Mouse (Mus musculus): ENCODE measurements around the gene 2310022A10Rik. TPM values are rescaled to one million over a fixed set of nuclear protein-coding genes. Genes with fewer than 3 reads are reported as not detected.

2310022A10Rik gene
- total RNA-seq, 2 experiments from 2014 or later = 21.6 to 28.0 TPM

DNA sequence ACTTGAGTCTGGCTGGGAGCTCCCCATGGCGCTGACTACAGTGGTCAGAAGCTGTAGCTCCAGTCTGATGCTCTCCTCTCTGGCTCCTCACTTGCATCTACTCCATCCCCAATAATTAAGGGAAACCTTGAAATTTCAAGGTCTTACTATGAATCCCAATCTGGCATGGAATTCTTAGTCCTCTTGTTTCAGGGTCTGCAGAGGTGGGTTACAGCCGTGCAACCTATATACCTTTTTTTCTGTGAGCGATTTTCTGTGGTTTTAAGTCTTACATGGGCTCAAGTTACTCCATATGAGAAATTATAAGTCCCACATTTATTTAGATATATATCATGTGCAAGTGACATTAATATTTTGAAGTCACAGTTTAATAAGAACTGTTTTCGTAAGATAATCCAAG, 37.1 kb downstream of the 2310022A10Rik start:
- DNase-seq (ENCODE audit: low spot score in 2 of 2) = no peak

DNA sequence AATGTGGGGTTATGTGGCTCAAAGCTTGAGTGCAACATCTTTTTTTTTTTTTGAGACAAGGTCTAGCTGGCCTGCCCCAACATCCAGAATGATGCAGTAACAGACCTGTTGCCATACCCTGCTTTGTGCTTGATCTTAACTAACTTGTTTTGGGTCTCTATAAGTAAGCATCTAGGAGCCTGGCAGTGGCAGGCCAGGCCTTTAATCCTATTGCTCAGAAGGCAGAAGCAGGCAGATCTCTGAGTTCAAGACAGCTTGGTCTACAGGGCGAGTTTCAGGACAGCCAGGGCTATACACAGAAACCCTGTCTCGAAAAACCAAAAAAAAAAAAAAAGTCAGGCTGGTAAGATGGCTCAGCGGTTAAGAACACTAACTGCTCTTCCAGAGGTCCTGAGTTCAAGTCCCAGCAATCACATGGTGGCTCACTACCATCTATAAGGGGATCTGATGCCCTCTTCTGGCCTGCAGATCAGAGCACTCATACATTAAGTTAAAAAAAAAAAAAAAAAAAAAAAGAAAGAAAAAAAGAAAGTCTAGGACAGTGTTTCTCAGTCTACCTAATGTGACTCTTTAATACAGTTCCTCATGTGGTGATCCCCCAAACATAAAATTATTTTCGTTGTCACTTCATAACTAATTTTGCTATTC, 37.7 kb downstream of the 2310022A10Rik start:
- DNase-seq (ENCODE audit: low spot score in 2 of 2) = no peak

GRCm38 (mm10) chr7:27591266-27592216, 38.5 kb downstream of the 2310022A10Rik start, which contains the start of gene Akt2:
Gene Akt2, plus strand, starts transcription at chr7:27591552.
- DNase-seq (ENCODE audit: low spot score in 2 of 2) = peak; percentile 72 to 79

- no peak for DNase-seq (ENCODE audit: low spot score in 2 of 2)
Measured at GRCm38 (mm10) chr7:27592217-27592929, 39.3 kb downstream of the 2310022A10Rik start.

- DNase-seq (ENCODE audit: low spot score in 2 of 2) = no peak
Measured at GRCm38 (mm10) chr7:27592934-27593645, 40.1 kb downstream of the 2310022A10Rik start.

GRCm38 (mm10) chr7:27596586-27597503, 43.8 kb downstream of the 2310022A10Rik start:
- DNase-seq (ENCODE audit: low spot score in 2 of 2) = no peak

- no peak for DNase-seq (ENCODE audit: low spot score in 2 of 2)
Measured at GRCm38 (mm10) chr7:27598053-27598452, 45.0 kb downstream of the 2310022A10Rik start.

DNA sequence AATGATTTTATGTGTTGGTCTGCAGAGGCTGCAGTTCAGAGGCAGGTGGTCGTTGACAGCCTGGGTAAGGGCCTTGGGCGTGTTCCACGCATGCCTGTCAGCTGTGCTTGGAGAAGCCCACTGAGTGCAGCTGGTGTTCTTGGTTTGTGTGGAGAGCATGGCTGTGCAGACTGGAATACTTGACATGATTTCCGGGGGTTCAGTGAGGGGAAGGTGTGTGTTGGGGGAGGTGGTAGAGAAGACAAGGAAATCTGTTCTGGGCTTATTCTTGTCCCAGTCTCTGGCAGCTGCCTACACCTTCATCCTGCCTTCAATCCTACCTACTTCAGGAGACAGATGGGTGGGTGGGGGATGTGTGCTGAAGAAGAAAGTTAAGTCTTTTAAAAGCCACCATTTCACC, 48.6 kb downstream of the 2310022A10Rik start:
- no peak for DNase-seq (ENCODE audit: low spot score in 2 of 2)

DNA sequence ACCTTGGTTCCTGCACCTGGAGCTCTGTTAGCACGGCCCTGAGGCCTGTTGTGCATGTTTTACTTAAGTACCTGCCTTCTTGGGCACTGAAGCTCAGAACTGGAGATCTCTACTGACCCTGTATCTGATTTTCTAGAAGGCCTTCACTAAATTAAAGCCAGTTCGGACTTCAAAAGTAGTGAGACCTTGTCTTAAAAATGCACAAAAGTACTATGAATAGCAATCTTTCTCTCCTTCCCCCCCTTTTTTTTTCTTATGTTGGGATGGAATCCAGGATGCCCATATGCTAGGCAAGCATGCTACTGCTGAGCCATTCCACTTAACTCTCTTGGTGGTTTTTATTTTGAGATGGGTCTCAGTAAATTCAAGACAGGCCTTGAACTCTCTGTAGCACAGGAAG, 49.1 kb downstream of the 2310022A10Rik start:
- DNase-seq (ENCODE audit: low spot score in 2 of 2) = no peak

DNA sequence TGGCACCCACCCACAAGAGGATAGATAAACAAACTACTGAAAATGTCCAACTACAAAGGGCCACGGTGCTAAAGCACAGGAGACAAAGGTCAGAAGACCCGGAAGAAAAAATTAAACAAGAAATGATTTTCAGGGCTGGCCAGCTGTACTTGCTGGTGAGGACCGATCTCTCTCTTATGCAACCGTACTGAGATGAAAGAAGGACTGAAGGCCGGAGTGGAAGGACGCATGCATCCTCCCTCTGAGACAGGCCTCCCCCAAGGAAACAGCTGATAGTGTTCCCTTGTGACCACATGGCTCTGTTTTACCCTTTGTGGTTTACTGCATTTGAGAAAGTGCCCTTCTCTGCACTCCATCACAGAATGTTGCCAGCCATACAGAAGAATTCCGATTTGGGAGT, 49.8 kb downstream of the 2310022A10Rik start:
- DNase-seq (ENCODE audit: low spot score in 2 of 2) = no peak

DNA sequence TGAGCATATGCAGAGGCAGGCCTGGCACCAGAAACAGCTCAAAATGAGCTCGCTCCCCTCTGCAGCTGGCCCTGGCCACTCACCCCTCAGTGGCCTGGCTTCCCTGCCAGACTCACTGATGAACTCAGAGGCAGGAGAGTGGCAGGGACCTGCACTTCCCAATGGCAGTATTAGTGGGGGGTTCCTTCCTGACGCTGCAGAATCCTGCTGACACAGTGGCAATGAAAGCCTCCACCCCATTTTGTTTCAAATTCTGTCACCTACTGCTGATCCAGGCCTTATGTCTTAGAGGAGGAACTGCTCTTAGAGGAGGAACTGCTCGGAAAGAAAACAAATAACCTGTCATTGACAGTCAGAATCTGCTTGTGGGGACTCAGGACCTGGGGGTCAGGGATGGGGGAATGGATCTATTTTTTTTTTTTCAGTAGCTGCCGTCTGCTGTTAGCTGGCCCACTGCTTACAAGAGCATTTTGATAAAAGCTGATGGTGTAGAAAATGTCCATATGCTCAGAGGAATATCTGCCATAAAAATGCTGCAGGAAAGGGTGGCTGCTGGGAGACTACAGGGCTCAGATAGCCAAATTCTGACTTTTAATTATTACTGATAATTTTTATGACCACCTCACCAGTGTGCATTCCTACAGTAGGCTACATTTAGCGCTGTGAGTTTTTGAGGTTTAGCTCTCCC, 51.8 kb downstream of the 2310022A10Rik start:
- no peak for DNase-seq (ENCODE audit: low spot score in 2 of 2)

DNA sequence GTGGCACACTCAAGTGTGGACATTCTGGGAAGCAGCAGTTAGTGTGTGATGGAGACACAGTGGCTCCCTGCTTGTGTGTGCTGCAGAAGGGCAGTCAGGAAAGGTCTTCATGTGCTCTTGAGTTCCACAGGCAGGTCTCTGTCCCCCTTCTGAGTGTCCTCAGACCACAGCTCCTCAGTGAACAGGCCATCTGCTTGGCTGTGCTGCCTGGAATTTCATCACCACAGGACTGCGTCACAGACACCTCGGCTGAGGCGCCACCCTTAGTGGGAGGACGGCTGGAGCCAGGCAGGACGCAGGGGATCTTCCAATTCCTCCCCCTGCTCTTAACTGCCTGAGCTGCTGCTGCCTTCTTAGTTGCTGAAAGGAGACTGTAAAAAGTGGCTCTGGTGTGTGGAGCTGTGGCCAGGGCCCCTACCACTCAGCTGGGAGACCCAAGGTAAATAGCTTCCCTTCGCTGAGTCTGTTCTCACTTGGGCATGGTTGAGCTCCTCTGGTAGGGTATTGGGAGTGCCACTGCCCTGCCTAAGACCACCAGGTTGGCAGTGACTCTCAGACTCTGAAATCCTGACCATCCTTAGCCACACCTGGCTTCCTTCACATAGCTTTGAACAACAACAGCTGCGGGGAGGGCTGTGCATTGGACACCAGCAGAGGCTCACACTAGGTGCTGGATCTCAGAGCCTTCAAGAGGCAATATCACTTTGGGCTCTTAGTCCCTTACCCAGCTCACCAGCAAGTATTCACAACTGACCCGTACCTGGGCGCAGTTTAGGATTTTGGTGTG, 52.7 kb downstream of the 2310022A10Rik start:
- no peak for DNase-seq (ENCODE audit: low spot score in 2 of 2)

- no peak for DNase-seq (ENCODE audit: low spot score in 2 of 2)
Measured at GRCm38 (mm10) chr7:27606481-27607254, 53.6 kb downstream of the 2310022A10Rik start.

GRCm38 (mm10) chr7:27607580-27607979, 54.5 kb downstream of the 2310022A10Rik start:
- no peak for DNase-seq (ENCODE audit: low spot score in 2 of 2)

GRCm38 (mm10) chr7:27608130-27608529, 55.1 kb downstream of the 2310022A10Rik start:
- no peak for DNase-seq (ENCODE audit: low spot score in 2 of 2)

- DNase-seq (ENCODE audit: low spot score in 2 of 2) = no peak
Measured at GRCm38 (mm10) chr7:27609285-27609684, 56.3 kb downstream of the 2310022A10Rik start.

DNA sequence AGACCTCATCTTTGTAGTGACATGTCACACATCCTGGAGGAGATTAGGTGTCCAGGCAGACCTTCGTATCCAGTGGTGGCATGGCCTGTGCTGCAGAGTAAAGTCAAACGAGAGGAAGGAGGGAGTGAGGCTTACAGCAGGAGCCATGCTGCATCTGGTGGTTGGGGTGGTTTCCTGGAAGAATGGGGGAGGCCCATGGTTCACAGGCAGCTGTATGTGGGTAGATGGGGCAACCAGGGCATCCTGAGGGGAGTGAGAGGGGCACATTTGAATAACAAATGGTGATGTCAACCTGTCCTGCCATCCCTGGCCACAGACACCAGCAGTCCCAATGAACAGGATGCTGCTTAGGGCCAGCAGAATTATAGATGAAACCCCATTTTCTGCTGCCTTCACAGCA, 56.7 kb downstream of the 2310022A10Rik start:
- no peak for DNase-seq (ENCODE audit: low spot score in 2 of 2)

DNA sequence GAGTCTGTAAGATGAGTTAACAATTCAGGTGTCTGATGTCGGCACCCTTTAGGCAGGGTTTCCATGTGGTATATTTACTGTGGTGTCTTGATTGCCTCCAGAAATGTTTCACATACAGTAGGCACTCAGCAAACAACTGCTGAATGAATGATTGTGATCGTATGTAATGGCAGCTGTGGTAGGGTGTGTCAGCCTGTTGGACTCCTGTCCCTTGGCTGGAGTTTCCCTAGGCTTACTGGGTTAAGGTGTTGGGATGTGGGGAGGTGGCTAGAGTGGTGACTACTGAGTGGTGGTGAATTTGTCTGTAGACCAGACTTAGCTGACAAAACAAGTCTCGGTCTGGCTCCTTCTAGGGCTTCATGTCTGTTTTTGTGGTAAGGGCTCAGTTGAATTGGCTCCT, 57.3 kb downstream of the 2310022A10Rik start:
- no peak for DNase-seq (ENCODE audit: low spot score in 2 of 2)

Measured in adrenal gland, postnatal 4 days (tissue).